Mouse (Mus musculus): ENCODE data around the gene Traf2.

The Traf2 gene

GRCm38 (mm10) chr2:25493476-25493961, 53.2 kb downstream of the Traf2 start, which contains the start of gene Lcn12:
TSS of gene Lcn12 (minus strand) at chr2:25493911.
- DNase-seq (ENCODE audit: low spot score): no peak

GRCm38 (mm10) chr2:25492988-25493387, 53.8 kb downstream of the Traf2 start:
- no peak for DNase-seq (ENCODE audit: low spot score)

GRCm38 (mm10) chr2:25488671-25489068, 58.1 kb downstream of the Traf2 start:
- DNase-seq (ENCODE audit: low spot score): no peak

GRCm38 (mm10) chr2:25487965-25488670, 58.6 kb downstream of the Traf2 start:
- no peak for DNase-seq (ENCODE audit: low spot score)

GRCm38 (mm10) chr2:25484901-25485647, 61.7 kb downstream of the Traf2 start:
- DNase-seq (ENCODE audit: low spot score): no peak

GRCm38 (mm10) chr2:25482969-25483368, 63.8 kb downstream of the Traf2 start:
- DNase-seq (ENCODE audit: low spot score): no peak

- no peak for DNase-seq (ENCODE audit: low spot score)
These were observed 66.2 kb downstream of the Traf2 start for GRCm38 (mm10) chr2:25480541-25480940.

GRCm38 (mm10) chr2:25479551-25480311, 67.0 kb downstream of the Traf2 start:
- no peak for DNase-seq (ENCODE audit: low spot score)

- no peak for DNase-seq (ENCODE audit: low spot score)
These were observed 68.6 kb downstream of the Traf2 start for GRCm38 (mm10) chr2:25477967-25478675.

GRCm38 (mm10) chr2:25477541-25477940, 69.2 kb downstream of the Traf2 start:
- DNase-seq (ENCODE audit: low spot score): no peak

GRCm38 (mm10) chr2:25472550-25472949, 74.2 kb downstream of the Traf2 start:
- DNase-seq (ENCODE audit: low spot score): no peak

GRCm38 (mm10) chr2:25469969-25470368, 76.8 kb downstream of the Traf2 start, which contains the start of gene Ptgds:
TSS of gene Ptgds (minus strand) at chr2:25470046.
- DNase-seq (ENCODE audit: low spot score): no peak

GRCm38 (mm10) chr2:25468962-25469915, 77.5 kb downstream of the Traf2 start:
- DNase-seq (ENCODE audit: low spot score): no peak
